Mouse (Mus musculus): ENCODE measurements around the gene Rab13. TPM values are rescaled to one million over a fixed set of nuclear protein-coding genes. Genes with fewer than 3 reads are reported as not detected.

Gene Rab13
- total RNA-seq (2022): 10 to 100 TPM; 28.8 to 42.4 (median 34.9) TPM

DNA sequence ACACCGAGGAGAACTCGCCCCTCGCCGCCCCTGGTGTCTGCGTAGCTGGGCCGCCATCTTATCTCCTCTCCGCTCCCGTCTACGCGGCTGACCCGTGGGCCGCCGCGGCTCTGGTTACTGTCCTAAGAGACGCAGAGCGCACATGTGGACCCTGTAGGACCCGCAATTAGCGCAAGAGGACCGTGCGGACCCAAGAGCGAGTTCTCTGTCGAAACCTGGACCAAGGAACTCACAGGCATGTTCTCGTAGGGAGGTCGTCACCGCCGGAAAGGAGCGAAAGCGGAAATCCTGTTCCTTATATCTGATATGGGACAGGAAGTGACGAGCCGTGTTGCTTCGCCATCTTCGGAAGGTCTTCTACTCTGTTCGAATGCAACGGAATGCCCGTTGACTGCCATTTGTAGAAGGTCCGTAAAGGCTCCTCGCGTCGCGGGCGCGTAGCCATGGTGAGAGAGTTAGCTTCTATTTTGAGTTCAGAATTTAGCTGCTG, at the start of gene Rab13, which contains the start of gene Rps27:
Rab13 (plus strand) TSS at position 319 of the 490 bp plus-strand sequence.
Rps27 (minus strand) TSS at position 275 of the 490 bp plus-strand sequence.
- DNase-seq: peak; percentile 89

DNA sequence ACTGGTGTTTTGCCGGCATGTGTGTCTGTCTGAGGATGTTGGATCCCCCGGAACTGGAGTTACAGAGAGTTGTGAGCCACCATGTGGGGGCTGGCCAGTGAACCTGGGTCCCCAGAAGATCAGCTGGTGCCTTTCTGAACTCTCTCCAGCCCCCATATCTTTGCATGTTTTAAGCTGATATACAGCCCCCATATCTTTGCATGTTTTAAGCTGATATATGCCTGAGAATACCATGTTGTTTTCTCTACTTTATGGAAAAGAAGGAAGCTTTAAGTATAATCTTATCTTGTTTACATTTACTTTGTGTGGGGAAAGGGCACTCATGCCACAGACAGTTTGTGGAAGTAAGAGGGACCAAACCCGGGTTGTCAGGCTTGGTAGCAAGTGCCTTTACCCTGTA, 33.9 kb upstream of the Rab13 start:
- no peak for DNase-seq

DNA sequence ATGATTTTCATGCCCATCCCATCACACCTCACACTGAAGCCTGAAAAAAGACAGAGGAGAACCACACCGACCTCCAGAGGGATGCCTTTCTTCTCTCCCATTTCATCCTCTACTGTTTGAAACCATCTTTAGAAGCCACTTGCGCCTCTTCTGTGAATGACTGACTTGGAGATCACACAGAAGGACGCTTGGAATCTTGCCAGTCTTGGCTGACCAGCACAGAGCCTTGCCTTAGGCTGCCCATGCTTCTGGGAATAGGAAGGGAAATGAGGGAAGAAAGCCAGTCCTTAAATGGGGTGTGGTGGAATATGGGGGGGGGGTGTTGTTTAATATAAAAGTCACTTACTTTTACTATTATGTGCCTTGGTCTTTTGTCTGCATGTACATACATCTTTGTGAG, 29.9 kb upstream of the Rab13 start:
- DNase-seq: no peak

DNA sequence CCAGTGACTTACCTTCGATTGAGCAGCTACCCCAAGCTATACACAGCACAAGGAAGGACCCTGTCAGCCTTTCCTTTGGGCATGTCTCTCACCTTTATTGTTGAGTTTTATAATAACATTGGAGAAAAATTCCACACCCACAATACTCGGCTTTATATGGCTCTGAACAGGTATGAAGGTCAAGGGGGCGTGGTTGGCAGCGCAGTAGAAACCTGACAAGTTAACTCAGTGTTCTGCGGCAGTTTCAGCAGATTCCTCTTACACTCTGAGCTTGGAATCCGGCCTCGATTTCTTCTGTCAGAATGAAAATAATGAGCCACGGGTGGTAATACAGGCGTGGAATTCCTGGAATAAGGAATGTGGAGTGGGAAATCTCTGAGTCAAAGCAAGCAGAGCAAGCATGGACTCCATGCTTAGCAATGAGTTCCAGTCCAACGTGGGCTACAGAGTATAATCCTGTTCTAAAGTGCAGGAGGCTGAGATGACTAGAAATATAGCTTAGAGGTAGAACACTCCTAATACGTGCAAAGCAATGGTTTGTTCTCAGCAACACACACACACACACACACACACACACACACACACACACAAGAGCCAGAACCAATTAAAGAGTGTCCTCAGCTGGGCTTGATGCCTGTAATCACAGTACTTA, 22.5 kb upstream of the Rab13 start:
- no peak for DNase-seq

DNA sequence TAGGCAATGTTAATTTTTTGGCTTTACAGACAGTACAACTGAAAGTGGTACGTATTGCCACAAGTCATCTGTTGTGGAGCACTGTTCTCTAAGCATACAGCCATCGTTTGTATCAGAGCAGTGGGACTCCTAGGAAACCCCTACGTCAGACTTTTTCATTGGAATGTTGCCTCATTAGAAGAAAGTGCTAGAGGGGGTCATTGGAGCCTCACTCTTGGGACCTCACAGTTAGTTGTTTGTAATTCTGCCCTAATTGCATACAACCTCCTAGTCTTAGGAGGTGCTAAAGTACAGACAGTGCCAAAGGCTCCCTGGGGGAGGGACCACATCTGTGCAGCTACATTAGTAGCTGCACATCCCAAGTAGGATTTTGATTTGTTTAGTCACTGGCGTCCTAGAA, 18.7 kb upstream of the Rab13 start:
- no peak for DNase-seq

DNA sequence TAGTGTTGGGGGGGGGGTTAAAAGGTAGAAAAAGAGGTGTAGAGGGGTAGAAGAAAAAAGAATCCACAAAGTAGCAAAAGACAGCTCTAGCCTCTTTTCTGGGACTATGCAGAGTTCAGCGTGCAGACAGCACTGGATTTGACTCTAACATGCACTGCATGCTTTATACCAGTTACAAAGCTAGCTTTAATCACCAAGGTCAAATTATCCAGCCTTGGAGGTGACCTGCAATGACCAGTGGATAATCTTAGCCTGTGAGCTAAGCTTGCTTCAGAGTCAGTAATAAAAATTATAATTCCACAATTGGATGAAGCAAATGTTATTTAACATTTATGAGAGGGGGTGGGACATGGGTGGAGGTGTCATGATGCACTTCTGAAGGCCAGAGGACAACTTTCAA, 17.9 kb upstream of the Rab13 start:
- DNase-seq: no peak

DNA sequence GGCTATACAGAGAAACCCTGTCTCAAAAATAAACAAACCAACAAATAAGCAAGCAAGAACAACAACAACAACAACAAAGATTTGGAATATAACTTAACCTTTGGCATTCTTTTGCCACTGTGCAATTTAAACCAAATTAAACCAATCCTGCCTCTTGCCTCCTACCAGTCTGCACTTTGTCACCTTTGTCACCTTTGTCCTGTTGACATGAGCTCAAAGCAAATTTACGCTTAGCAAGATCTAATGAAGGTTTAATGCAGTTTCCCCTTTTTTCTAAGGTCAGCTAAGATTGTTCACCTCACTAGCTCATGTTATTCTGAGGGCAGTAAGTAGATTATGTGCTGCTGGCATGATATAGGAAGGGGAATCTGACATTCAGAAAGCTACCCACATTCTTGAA, 15.9 kb upstream of the Rab13 start:
- DNase-seq: no peak

DNA sequence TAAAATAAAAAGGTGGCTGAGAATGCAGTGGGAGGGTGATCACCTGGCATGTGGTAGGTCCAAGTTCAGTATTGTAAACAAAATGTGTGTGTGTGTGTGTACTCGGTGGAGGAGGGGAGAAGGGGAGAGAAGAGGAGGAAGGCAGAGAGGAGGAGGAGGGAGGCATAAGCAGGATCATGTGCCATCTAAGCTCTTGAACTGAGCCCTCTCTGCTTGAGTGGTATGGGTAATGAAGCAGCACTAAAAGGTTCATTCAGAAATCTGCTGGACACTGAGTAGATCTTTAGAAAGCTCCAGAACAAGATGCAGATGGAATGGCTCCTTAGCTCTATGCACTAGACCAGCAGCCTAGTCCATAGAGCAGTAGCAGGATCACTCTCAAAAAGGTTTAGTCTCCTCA, 10.6 kb upstream of the Rab13 start:
- DNase-seq: no peak

DNA sequence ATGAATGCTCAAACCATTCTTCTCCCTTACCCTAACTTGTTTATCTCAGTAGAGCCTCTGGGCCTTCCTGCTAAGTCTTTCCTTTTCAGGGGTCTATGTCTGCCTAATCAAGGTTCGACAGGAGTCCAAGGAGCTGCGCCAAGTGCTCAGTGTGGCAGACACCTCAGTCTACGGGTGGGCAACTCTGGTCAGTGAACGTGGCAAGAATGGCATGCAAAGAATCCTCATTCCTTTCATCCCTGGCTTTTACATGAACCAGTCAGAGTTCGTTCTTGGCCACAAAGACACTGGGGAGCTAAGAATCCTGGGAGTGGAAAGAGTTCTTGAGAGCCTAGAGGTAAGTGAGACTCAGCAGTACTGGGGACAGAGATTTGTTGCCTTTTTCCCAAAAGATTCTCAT, 9.9 kb upstream of the Rab13 start:
- no peak for DNase-seq

DNA sequence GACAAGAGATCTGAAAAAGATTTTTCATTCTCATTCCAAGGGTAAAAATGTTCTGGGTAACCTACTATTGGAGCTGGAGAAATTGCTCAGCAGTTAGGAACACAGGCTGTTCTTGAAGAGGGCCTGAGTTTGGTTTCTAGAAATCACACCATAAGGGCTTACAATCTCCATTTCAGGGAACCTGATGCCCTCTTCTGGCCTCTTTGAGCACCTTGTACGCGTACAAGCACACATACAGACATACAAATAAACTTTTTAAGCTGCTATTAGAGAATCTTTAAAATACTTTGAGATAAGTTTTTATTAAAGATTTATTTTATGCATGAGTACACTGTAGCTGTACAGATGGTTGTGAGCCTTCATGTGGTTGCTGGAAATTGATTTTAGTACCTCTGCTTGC, 8.9 kb upstream of the Rab13 start:
- DNase-seq: no peak

DNA sequence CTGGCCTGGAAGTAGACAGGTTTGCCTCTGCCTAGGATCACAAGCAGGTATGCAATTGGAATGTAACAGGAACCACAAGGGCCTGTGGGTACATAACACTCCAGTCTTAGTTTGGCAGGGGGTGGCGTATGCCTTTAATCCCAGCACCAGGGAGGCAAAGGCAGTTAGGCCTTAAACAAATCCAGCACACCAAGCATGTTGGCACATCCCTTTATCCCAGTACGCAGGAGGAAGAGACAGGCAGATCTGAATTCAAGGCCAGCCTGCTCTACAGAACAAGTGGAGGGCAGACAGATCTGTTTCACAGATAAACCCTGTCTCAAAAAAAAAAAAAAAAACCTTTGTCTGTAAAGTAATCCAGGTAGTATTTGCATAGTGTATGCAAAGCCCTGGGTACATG, 4.8 kb upstream of the Rab13 start:
- DNase-seq: no peak

DNA sequence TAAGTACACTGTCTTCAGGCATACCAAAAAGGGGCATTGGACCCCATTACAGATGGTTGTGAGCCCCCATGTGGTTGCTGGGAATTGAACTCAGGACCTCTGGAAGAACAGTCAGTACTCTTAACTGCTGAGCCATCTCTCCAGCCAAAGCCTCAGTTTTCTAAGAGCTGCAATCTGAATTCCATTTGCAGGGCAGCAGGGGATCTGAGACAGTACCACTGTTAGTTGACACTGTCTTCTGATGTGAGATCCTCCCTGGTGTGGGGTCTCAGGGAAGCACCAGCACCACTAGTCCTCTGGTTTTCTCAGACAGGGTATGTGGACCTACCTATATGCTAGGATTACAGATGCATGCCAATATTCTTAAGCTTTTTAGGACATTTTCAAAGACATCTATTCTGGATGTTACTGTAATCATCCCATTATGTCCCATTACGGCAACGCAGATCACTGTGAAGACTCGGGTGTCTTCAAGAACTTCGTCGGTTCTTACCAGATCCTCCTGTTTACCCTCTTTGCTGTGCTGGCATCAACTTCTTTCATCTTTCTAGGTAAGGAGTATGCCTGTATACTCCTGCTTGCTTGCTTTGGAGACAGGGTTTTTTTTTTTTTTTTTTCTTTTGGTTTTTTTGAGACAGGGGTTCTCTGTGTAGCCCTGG, 3.5 kb upstream of the Rab13 start:
- no peak for DNase-seq

DNA sequence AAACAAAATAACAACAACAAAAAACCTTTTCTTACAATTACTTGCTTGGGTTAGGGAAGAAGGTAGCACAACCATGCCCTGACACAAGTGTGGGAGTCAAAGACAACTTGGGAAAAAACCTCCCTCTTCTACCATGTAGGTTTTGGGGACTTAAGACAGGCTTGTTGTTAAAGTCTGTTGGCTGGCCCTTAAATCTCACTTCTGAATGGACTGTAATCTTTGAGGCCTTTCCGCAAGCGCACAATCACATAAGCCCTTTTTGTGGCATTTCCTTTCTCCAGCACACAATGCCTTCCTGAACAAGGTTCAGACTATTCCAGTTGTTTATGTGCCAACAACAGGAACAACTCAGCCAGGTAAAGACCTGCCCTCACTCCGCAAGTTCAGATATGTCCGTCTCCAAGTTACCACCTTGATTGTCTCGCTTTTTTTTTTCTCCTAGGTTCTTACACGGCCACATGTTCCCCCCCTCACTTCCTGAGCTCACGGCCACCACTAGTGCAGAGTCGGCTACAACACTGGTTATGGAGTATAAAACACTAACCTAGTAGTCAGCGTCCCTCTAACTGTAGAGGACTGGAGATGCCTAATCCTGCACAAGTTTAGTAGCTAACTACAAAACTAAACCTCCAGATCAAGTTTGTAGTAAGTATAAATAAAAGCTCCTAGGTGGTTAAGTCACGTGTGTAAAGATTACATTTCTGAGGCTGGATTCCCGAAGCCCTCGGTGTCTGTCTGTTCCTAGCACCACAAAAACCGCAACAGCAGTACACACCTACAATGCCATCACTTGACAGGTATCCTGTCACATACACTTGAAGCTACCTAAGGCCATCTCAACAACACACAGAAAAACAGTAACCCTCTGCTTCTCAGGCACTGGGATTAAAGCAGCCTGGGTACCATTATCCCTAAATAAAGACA, 1.8 kb upstream of the Rab13 start:
- no peak for DNase-seq

DNA sequence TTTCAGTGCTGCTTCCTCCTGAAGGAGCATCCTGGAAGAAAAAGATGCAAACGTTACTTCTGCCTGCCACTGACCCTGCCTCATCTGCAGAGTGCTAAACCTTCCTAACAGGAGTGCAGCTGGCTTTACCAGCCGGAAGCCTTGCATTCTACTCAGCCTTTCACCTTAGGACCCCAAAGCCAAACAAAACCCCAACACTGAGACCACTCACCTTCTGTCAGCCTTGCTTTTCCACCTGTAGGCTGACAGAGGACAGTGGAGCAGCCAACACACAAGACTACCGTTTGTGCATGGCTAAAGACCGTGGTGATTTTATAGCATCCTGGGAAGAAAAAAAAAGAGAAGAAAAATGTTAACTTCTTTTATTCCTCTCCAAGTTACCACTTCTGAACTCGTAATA, 772 bp upstream of the Rab13 start:
- no peak for DNase-seq

DNA sequence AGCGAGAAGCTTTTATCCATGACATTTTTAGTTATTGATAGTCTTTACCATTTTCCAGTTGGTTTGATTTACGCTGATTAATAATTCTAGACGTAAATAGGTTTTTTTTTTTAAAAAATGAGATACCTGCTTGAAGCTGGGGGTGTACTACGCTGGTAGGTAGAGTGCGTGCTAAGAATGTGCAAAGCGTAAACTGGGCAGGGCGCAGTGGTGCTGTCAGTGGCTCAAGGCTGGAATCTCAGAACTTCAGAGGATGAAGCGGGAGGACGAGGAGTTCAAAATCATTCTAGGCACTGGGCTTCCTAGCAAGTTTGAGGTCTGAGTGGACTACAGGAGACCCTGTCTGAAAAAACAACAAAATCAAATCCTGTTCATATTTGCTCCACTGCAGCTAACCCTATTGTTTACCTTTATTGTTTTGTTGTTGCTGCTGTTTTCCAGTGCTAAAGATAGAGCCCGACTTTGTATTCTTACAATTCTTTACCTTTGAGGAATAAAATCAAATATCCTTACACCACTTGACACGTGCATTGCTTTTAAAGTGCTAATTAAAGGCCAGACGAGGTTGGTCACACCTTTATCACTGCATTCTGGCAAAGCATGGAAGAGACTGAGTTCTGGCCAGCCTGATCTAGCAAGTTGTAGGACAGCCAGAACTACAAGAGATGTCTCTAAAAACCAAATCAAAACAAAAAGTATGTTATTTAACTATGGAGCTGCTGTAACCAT, 625 bp downstream of the Rab13 start:
- DNase-seq: no peak

DNA sequence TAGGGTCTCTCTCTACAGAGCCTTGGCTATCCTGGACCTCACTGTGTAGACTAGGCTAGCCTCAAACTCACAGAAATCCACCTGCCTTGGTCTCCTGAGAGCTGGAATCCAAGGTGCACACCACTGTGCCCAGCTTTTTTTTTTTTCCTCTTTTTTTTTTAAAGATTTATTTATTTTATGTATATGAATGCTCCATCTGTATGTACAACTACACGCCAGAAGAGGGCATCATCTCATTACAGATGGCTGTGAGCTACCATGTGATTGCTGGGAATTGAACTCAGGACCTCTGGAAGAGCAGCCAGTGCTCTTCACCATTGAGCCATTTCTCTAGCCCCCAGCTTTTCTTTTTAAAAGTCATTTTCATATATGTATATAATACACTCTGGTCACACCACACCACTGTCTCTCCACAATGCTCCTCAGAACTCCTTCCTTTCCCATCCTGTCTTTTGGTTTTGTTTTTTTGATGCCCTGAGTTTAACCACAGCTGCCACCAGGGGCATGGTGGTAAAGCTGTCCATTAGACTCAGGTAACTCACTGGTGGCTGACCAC, 2.4 kb downstream of the Rab13 start:
- no peak for DNase-seq

DNA sequence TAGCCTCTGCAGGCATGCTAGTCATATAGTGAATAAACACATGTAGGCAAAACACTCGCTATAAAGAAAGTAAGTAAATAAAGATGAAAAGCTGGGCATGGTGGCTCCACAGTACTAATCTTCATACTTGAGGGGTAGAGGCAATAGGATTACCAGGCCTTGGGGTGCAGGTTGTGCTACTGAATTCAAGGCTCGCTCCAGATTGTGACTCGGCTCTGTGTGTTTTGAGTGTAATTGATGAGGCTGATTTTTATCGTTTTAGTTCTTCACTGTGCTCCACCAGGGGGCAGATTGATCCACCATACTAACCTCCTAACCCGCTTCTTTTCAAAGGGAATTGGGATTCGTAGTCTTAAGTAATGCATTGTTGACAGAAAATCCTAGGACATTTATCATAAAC, 6.6 kb downstream of the Rab13 start:
- DNase-seq: peak; percentile 42

DNA sequence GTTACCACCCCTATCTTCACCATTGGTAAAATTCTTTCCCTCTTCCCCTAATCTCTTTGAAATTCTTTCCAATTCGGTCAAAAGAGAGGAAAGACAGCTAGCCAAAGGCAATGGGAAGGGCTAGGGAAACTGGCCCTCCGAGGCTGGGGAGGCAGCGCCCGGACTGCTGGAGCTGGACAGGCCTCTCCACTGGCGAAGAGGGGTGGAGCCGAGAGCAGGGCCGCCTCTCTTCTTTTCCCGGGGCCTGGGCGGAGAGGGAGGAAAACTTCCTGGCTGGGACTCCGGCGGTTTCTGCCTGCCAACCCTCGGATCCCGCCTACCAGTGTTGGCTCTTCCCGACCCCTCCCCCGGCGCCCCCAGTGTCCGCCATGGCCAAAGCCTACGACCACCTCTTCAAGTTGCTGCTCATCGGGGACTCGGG, 7.0 kb downstream of the Rab13 start:
- DNase-seq: peak; percentile 81

DNA sequence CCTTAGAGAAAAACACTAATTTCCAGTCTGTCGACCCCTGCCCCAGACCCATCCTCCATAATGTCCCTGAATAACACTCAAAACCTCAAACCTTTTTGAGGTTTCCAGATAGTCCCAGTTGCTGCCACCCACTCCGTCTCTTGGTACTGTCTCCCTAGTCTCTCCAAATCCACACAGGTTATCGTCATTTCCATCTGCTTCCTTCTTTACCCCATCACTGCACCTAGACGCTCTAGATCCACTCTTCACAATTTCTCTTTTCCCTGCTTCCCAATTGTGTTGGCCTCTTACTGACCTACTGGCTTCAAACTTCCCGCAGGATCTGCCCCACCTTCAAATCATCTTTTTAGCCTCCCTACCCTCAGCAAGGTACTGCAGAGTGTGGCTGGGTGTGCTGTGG, 7.6 kb downstream of the Rab13 start:
- DNase-seq: no peak

DNA sequence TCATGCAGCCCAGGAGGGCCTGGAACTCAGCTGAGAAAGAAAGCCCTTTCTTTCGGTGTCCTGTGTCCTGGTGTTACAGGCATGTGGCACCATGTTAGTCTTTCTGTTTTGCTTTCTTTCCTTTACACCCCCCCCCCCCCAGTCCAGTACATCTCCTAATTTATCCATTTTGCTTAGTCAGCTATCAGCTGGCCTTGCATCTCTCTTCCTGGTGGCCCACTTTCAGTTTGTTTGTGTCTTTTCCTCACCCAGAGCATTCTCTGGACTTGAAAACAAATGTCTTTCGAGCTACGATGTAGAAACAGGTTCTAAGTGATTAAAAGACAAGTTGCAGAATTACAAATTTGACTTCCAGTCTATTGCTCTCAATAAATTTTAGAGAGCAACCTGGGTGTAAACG, 9.0 kb downstream of the Rab13 start:
- no peak for DNase-seq

DNA sequence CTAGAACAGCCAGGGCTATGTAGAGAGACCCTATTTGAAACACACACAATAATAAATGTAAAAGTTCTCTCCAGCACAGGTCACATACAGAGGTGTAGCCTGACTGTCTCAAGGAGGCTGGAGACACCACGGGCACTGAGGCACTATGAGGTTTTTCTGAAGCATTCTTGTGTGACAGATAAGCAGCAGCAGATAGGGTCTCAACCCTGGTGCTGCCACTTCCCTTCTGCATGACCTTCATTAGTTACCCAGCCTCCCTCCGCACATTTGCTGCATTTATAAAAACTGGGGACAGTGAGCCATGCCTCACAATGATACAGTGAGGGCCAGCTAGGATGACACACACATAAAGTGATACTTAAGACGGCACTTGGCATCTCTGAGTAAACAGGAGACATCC, 9.4 kb downstream of the Rab13 start:
- DNase-seq: no peak

DNA sequence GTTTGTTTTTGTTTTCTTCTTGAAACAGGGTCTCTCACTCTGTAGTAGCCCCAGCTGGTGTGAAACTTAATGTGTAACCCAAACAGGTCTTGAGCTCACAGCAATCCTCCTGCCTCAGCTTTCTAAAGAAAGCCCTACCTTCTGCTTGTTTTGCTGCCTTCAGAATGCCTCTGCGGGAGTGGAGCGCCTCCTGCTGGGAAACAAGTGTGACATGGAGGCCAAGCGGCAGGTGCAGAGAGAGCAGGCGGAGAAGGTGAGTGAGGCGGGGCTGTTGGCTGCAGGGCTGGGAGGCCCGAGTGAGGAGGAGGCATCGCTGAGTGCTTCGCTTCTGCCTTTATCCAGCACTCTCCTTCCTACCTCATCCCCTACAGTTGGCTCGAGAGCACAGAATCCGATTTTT, 10.8 kb downstream of the Rab13 start:
- DNase-seq: no peak

Measured in adrenal gland, adult 8-10 months (tissue).